ENCODE assay signal across 11 mouse cellular contexts in genomic region chr12:102468136-102468535, GRCm38 (mm10). TPM values are rescaled to one million over a fixed set of nuclear protein-coding genes. Genes with fewer than 3 reads are reported as not detected.
DNase-seq lines count a peak whose midpoint lies in the region; ATAC-seq and TF ChIP-seq lines count a peak whose summit lies in the region.
"Had no signal": no experiment of that assay in that cellular context is flagged by ENCODE, and none has a peak within 500 bp of the region (broad histone marks: within the 10 kb centered on the region; RNA-seq: fewer than 3 reads in every experiment).

No protein-coding gene starts in this region.

- peak; percentile 59 for TF ChIP-seq CTCF in midbrain, postnatal 0 days (IDR thresholded peaks at IDR 0.05)

- WGBS in heart, embryonic 10.5 days: 76% methylated on average over 1 of the region's 1 CpGs
- 88% methylated on average over 1 of the region's 1 CpGs for WGBS in heart, embryonic 12.5 days
- 87% methylated on average over 1 of the region's 1 CpGs for WGBS in midbrain, postnatal 0 days
- WGBS in midbrain, embryonic 15.5 days: 82% methylated on average over 1 of the region's 1 CpGs

- H3K27ac ChIP-seq in heart, embryonic 10.5 days: no peak overlapping the region
- no peak overlapping the region for H3K27ac ChIP-seq in heart, embryonic 12.5 days (ENCODE audit: poor library complexity, severe bottlenecking)
- H3K27ac ChIP-seq in midbrain, postnatal 0 days (ENCODE audit: low read depth, low read length): no peak overlapping the region
- H3K27ac ChIP-seq in midbrain, embryonic 15.5 days: no peak overlapping the region

- 0 out of 2 replicates have a peak, but pooled peaks cover 2% of the 10 kb centered on the region for H3K4me1 ChIP-seq in heart, embryonic 10.5 days
- H3K4me1 ChIP-seq in heart, embryonic 12.5 days (replicated peaks): peaks cover 6% of the 10 kb centered on the region
- no peaks in the 10 kb centered on the region for H3K4me1 ChIP-seq in midbrain, postnatal 0 days (ENCODE audit: insufficient read depth, low read length)
- peaks cover 9% of the 10 kb centered on the region for H3K4me1 ChIP-seq in midbrain, embryonic 15.5 days

- no peak overlapping the region for H3K4me3 ChIP-seq in heart, embryonic 10.5 days
- no peak overlapping the region for H3K4me3 ChIP-seq in heart, embryonic 12.5 days
- H3K4me3 ChIP-seq in midbrain, postnatal 0 days (ENCODE audit: low read depth, low read length): no peak overlapping the region
- no peak overlapping the region for H3K4me3 ChIP-seq in midbrain, embryonic 15.5 days

- H3K9me3 ChIP-seq in heart, embryonic 10.5 days: no peaks in the 10 kb centered on the region
- H3K9me3 ChIP-seq in heart, embryonic 12.5 days (replicated peaks): no peaks in the 10 kb centered on the region
- H3K9me3 ChIP-seq in midbrain, postnatal 0 days (ENCODE audit: low read length): no peaks in the 10 kb centered on the region
- no peaks in the 10 kb centered on the region for H3K9me3 ChIP-seq in midbrain, embryonic 15.5 days
- H3K9me3 ChIP-seq: hindbrain, embryonic 10.5 days; limb, embryonic 10.5 days had no signal

- ATAC-seq in heart, embryonic 12.5 days (ENCODE audit: insufficient number of reproducible peaks, low FRiP score): no peak
- ATAC-seq in midbrain, postnatal 0 days (ENCODE audit: low FRiP score): no peak
- ATAC-seq in midbrain, embryonic 15.5 days (replicated peaks): no peak; the same call in 1 of the 2 replicates

- H3K4me2 ChIP-seq in heart, embryonic 12.5 days: no peak overlapping the region
- no peak overlapping the region for H3K4me2 ChIP-seq in midbrain, postnatal 0 days (ENCODE audit: low read depth, low read length, poor library complexity, severe bottlenecking)
- H3K4me2 ChIP-seq in midbrain, embryonic 15.5 days: no peak overlapping the region
- H3K4me2 ChIP-seq: midbrain, embryonic 11.5 days had no signal

- peak; percentile 48 for DNase-seq in heart, embryonic 10.5 days (ENCODE audit: low spot score)
- DNase-seq in midbrain, postnatal 0 days (ENCODE audit: low spot score): peak; percentile 21
- peak; percentile 39 to 44 for DNase-seq in cerebellum, adult 18-20 months
- no peak for DNase-seq in testis, postnatal 14 days (ENCODE audit: low spot score)
- DNase-seq in frontal cortex, postnatal 25 days (ENCODE audit: low spot score in 2 of 2): no peak
- DNase-seq: kidney, adult 18-20 months had no signal

- H3K36me3 ChIP-seq in heart, embryonic 10.5 days: peaks cover 10% of the 10 kb centered on the region
- peaks cover 13% of the 10 kb centered on the region for H3K36me3 ChIP-seq in heart, embryonic 12.5 days
- peaks cover 8% of the 10 kb centered on the region for H3K36me3 ChIP-seq in midbrain, postnatal 0 days (ENCODE audit: insufficient read depth, low read length)
- H3K36me3 ChIP-seq in midbrain, embryonic 15.5 days (replicated peaks): peaks cover 8% of the 10 kb centered on the region; the same call in 1 of the 2 replicates

- H3K9ac ChIP-seq in heart, embryonic 12.5 days: no peak overlapping the region
- H3K9ac ChIP-seq in midbrain, postnatal 0 days (replicated peaks; ENCODE audit: low read length, poor library complexity, severe bottlenecking): no peak overlapping the region
- no peak overlapping the region for H3K9ac ChIP-seq in midbrain, embryonic 15.5 days

- H3K27me3 ChIP-seq in heart, embryonic 10.5 days (ENCODE audit: insufficient read depth, poor library complexity, severe bottlenecking): no peaks in the 10 kb centered on the region
- H3K27me3 ChIP-seq in heart, embryonic 12.5 days (replicated peaks): no peaks in the 10 kb centered on the region
- H3K27me3 ChIP-seq in midbrain, postnatal 0 days (ENCODE audit: insufficient read depth, low read length): no peaks in the 10 kb centered on the region
- no peaks in the 10 kb centered on the region for H3K27me3 ChIP-seq in midbrain, embryonic 15.5 days (replicated peaks)

RNA-seq across cellular contexts. Expression of gene Golga5, which starts 0.8 kb away (rescaled TPM):
- polyA plus RNA-seq in heart, embryonic 10.5 days (2016; fragmentation: Nextera tagmentation; extraction: Ambion mirVana): 25.7 and 26.1 TPM in 2 replicates
- polyA plus RNA-seq in heart, embryonic 12.5 days (2016; fragmentation: Nextera tagmentation; extraction: Ambion mirVana): 28.8 and 29.0 TPM in 2 replicates
- total RNA-seq in midbrain, postnatal 0 days (2014; rRNA removed): 20.8 and 26.0 TPM in 2 replicates
- polyA plus RNA-seq in midbrain, postnatal 0 days (2015; fragmentation: Nextera tagmentation; extraction: Ambion mirVana): 23.0 and 23.3 TPM in 2 replicates
- polyA plus RNA-seq in midbrain, embryonic 15.5 days (2015; fragmentation: Nextera tagmentation; extraction: Ambion mirVana): 25.5 and 31.0 TPM in 2 replicates

RNA-seq across cellular contexts. Expression of gene Lgmn, which starts 28.5 kb away (rescaled TPM):
- polyA plus RNA-seq in heart, embryonic 10.5 days (2016; fragmentation: Nextera tagmentation; extraction: Ambion mirVana): 84.4 and 111 TPM in 2 replicates
- 126 and 127 TPM in 2 replicates for polyA plus RNA-seq in heart, embryonic 12.5 days (2016; fragmentation: Nextera tagmentation; extraction: Ambion mirVana)
- 112 and 124 TPM in 2 replicates for total RNA-seq in midbrain, postnatal 0 days (2014; rRNA removed)
- 148 and 158 TPM in 2 replicates for polyA plus RNA-seq in midbrain, postnatal 0 days (2015; fragmentation: Nextera tagmentation; extraction: Ambion mirVana)
- 87.7 and 89.9 TPM in 2 replicates for polyA plus RNA-seq in midbrain, embryonic 15.5 days (2015; fragmentation: Nextera tagmentation; extraction: Ambion mirVana)

Comparison
In these comparisons a context has a peak if more than half of its experiments do, and no peak if none do; other contexts are left out.
1. DNase-seq: peak in heart, embryonic 10.5 days (single experiment), midbrain, postnatal 0 days (single experiment) and cerebellum, adult 18-20 months (2 of 2); none in testis, postnatal 14 days (single experiment) and frontal cortex, postnatal 25 days (0 of 2).